Mouse (Mus musculus): ENCODE results near the gene Cyp4f18.
"Not testable (repeated sequence)": the region's sequence is repeated elsewhere in the genome, so short reads cannot be mapped to it uniquely, and the experiment has no call there.

GRCm38 (mm10) chr8:72013506-72014228 is 4.2 kb upstream of the Cyp4f18 start:
- TF ChIP-seq MYC (IDR thresholded peaks at IDR 0.05; ENCODE audit: low read depth, low read length); CTCF (conservative IDR thresholded peaks at IDR 0.05 in 1 of 2, IDR thresholded peaks at IDR 0.05 in 1 of 2; ENCODE audit: low read depth in 2 of 2, low read length in 2 of 2); JUND (conservative IDR thresholded peaks at IDR 0.05; ENCODE audit: low read depth, low read length); CHD2 (IDR thresholded peaks at IDR 0.05; ENCODE audit: low read length); NRF1 (IDR thresholded peaks at IDR 0.05; ENCODE audit: low read depth, low read length); RAD21 (IDR thresholded peaks at IDR 0.05; ENCODE audit: low read depth, low read length); POLR2A (IDR thresholded peaks at IDR 0.05; ENCODE audit: low read depth, low read length); ZKSCAN1 (IDR thresholded peaks at IDR 0.05; ENCODE audit: borderline replicate concordance, low read depth, low read length); NELFE (IDR thresholded peaks at IDR 0.05; ENCODE audit: low read depth, low read length); UBTF (IDR thresholded peaks at IDR 0.05; ENCODE audit: low read depth, low read length); MAX (IDR thresholded peaks at IDR 0.05; ENCODE audit: low read length); E2F4 (IDR thresholded peaks at IDR 0.05; ENCODE audit: insufficient replicate concordance, low read depth, low read length); RCOR1 (conservative IDR thresholded peaks at IDR 0.05; ENCODE audit: low read depth, low read length): not testable (repeated sequence)

All from CH12.LX (cell line).